Mouse (Mus musculus) heart, embryonic 11.5 days (tissue): ENCODE measurements around the gene Rdh16f1. TPM values are rescaled to one million over a fixed set of nuclear protein-coding genes. Genes with fewer than 3 reads are reported as not detected.
"Not testable (repeated sequence)": the region's sequence is repeated elsewhere in the genome, so short reads cannot be mapped to it uniquely, and the experiment has no call there.

Source experiments
- ATAC-seq: fragments of 200-750 bp; cut with Nextera tagmentation; replicated peaks from 2 replicates; pipeline ENCODE4 v1.8.0; 2017; ENCODE audit warnings: moderate library complexity; ENCODE audit not compliant: insufficient number of reproducible peaks, low FRiP score, low TSS enrichment
- H3K27ac ChIP-seq: fragments of 300-500 bp; sonication (generic); 2 replicates; pipeline ENCODE4 v1.5.1; 2014; ENCODE audit warnings: mild to moderate bottlenecking, low read depth, low read length
- H3K27me3 ChIP-seq: fragments of 300-500 bp; sonication (generic); 2 replicates; pipeline ENCODE4 v1.6.1; 2014; ENCODE audit warnings: mild to moderate bottlenecking, low read length, mixed read lengths; ENCODE audit not compliant: control insufficient read depth, insufficient read depth
- H3K36me3 ChIP-seq: fragments of 300-500 bp; sonication (generic); 2 replicates; pipeline ENCODE4 v1.6.1; 2014; ENCODE audit warnings: mild to moderate bottlenecking, low read length, moderate library complexity, mixed read lengths; ENCODE audit not compliant: control insufficient read depth, insufficient read depth
- H3K4me1 ChIP-seq: fragments of 300-500 bp; sonication (generic); 2 replicates; pipeline ENCODE4 v1.6.1; 2014; ENCODE audit warnings: low read length; ENCODE audit not compliant: control insufficient read depth, insufficient read depth
- H3K4me2 ChIP-seq: fragments of 300-500 bp; sonication (generic); 2 replicates; pipeline ENCODE4 v1.6.1; 2014; ENCODE audit warnings: mild to moderate bottlenecking, moderate library complexity
- H3K4me3 ChIP-seq: fragments of 300-500 bp; sonication (generic); 2 replicates; pipeline ENCODE4 v1.5.1; 2014; ENCODE audit warnings: low read depth, low read length
- H3K9ac ChIP-seq: fragments of 300-500 bp; sonication (generic); 2 replicates; pipeline ENCODE4 v1.6.1; 2014; ENCODE audit warnings: mild to moderate bottlenecking, low read depth, low read length, moderate library complexity
- H3K9me3 ChIP-seq: fragments of 300-500 bp; sonication (generic); replicated peaks from 2 replicates; pipeline ENCODE4 v1.6.1; 2016; ENCODE audit warnings: low read length; ENCODE audit not compliant: control insufficient read depth
- WGBS: fragments of 180-500 bp; shearing (Covaris S2); extraction: QIAGEN DNeasy Blood & Tissue Kit; methylation state at CpG from one replicate; pipeline ENCODE4 v1.1.7; 2014; ENCODE audit not compliant: insufficient replicate concordance; 5-methylcytosine and 5-hydroxymethylcytosine counted together
- polyA plus RNA-seq: library from polyadenylated mRNA; unstranded; fragments of >200 nt; fragmentation: Nextera tagmentation; extraction: Ambion mirVana; gene quantifications from 2 replicates; pipeline ENCODE4 v1.2.1, GENCODE M21; 2014

Gene Rdh16f1
- polyA plus RNA-seq, 1 experiment from 2014 or later = 0.10 TPM

DNA sequence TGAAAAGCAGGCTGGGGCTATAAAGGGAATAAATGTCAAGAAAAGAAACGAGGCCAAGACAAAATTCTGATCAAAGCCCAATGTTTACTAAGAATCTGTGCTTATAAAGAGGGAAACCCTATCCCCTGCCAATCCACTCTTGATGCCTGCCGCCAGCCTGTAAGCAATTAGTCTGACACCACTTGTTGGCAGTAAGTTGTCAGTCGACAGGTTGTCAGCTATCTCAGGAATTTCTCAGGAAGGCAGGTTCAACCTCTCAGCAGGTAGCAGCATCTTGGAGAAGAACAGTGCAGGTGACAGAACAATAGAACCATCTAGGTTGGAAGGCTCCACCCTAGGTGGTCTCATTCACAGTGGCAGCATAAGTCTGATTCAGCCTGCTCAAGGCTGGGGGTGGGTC lies 69.5 kb downstream of the Rdh16f1 start:
- no peaks in the 10 kb centered on the region for H3K4me1 ChIP-seq
- no peak overlapping the region for H3K27ac ChIP-seq
- H3K36me3 ChIP-seq = no peaks in the 10 kb centered on the region
- H3K9me3 ChIP-seq = no peaks in the 10 kb centered on the region
- no peak for ATAC-seq
- no peak overlapping the region for H3K4me2 ChIP-seq
- H3K4me3 ChIP-seq = no peak overlapping the region
- no peak overlapping the region for H3K9ac ChIP-seq
- WGBS = 70% methylated on average over 3 of the region's 3 CpGs
- H3K27me3 ChIP-seq = no peaks in the 10 kb centered on the region

DNA sequence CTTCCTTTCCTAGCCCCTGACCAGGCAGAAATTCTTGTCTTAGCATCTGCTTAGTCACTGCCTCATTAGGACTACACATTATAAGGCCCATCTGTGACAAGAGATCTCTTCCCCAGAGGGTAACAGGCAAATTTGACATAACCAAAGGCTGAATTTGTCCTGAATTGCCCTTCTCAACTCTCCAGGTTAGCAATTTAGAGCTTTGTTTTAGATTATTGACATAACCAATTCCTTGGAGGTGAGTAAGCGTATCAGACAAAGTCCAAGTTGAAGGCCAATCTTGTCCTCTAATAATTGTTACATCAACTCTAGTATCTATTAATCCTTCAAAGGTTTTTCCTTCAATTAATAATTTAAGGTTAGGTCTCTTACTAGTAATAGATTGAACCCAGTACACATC lies 74.6 kb downstream of the Rdh16f1 start:
- H3K36me3 ChIP-seq, H3K4me3 ChIP-seq, H3K9ac ChIP-seq, H3K27me3 ChIP-seq, H3K4me1 ChIP-seq, ATAC-seq, H3K27ac ChIP-seq, H3K4me2 ChIP-seq, H3K9me3 ChIP-seq: not testable (repeated sequence)
- 90% methylated on average over 1 of the region's 1 CpGs for whole genome bisulfite sequencing

DNA sequence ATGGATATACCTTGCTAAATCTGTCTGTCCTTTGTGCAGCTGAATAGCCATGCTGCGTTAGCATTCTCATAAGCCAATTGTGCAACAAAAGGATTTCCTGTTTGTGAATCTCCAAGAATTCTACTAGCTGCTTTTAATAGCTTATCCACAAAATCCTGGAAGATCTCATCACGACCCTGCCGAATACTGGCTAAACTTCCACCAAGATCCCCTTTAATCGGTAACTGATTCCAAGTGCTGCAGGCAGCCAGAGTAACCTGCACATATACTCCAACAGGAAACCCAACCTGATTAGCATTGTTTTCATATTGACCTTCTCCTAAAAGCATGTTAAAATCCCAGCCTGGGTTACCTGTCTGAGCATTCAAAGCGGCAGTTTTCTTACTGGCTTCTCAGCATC lies 75.7 kb downstream of the Rdh16f1 start:
- 75% methylated on average over 5 of the region's 5 CpGs for WGBS
- Histone ChIP-seq H3K36me3 (no peaks in the 10 kb centered on the region), H3K4me3 (no peak overlapping the region), H3K4me1 (no peaks in the 10 kb centered on the region), H3K9me3 (no peaks in the 10 kb centered on the region), H3K27me3 (no peaks in the 10 kb centered on the region), H3K27ac (no peak overlapping the region), H3K9ac (no peak overlapping the region), H3K4me2 (no peak overlapping the region)
- ATAC-seq = no peak

DNA sequence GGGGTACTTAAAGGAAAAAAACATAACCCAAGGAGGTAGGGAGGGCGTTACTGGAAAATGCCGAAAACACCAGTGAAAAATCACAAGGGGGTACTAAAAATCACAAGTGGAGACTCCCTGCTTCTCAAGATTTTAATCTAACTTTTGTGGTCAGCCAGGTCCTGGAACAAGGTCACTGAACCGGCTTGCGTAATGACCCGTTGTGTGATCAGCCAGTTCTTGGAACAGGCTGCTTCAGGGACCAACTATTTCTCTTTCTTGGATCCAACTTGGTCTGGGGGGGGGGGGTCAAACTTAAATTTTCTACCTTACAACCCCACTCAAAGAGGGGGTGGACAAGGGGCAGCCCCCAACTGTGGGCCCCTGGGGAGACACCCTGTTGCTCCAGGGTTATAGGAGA lies 78.2 kb downstream of the Rdh16f1 start:
- WGBS = 86% methylated on average over 5 of the region's 5 CpGs
- H3K4me2 ChIP-seq, ATAC-seq: not testable (repeated sequence)

DNA sequence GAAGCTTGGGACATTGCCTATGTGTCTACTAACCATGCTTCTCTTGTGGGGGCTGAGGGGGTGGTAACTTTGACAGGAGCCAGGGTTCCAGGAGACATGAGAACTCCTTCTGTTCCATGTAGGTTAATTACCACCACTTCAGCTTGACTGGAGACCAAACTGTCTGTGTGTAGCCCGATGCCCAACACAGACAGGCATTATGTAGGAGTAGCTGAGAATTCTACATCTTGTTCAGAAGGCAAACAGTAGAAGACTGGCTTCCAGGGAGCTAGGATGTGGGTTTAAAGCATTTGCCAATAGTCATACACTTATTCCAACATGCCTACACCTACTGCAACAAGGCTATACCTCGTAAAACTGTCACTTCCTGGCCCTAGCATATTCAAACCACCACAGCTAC lies 79.0 kb downstream of the Rdh16f1 start:
- 76% methylated on average over 2 of the region's 2 CpGs for WGBS
- Histone ChIP-seq H3K4me2 (no peak overlapping the region), H3K9me3 (no peaks in the 10 kb centered on the region), H3K4me1 (no peaks in the 10 kb centered on the region), H3K36me3 (no peaks in the 10 kb centered on the region), H3K27me3 (no peaks in the 10 kb centered on the region), H3K9ac (no peak overlapping the region), H3K27ac (no peak overlapping the region), H3K4me3 (no peak overlapping the region)
- no peak for ATAC-seq

More for the DNA sequence above, 78.2 kb downstream of the Rdh16f1 start:
- not testable (repeated sequence) for H3K4me3 ChIP-seq, H3K36me3 ChIP-seq, H3K27ac ChIP-seq, H3K9ac ChIP-seq, H3K4me1 ChIP-seq, H3K27me3 ChIP-seq, H3K9me3 ChIP-seq

DNA sequence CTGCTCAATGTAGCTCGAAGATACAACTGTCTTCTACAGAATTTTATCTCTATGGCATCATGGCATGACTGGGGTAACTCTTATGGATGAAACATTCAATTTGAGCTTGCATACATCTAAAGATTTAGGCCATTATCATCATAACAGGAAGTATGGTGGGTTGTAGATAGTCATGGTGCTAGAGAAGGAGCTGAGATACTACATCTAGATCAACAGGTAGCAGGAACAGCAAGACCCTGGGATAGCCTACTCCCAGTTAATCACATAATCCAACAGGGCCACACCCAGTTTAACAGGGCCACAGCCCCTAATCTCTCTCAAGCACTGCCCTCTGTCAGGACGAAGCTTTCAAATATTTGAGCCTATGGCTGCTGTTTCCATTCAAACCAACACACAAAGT lies 81.2 kb downstream of the Rdh16f1 start:
- ATAC-seq = no peak

More for the DNA sequence above, 81.2 kb downstream of the Rdh16f1 start:
- Histone ChIP-seq H3K4me1 (no peaks in the 10 kb centered on the region), H3K9me3 (no peaks in the 10 kb centered on the region), H3K27ac (no peak overlapping the region), H3K27me3 (no peaks in the 10 kb centered on the region), H3K9ac (no peak overlapping the region), H3K36me3 (no peaks in the 10 kb centered on the region), H3K4me3 (no peak overlapping the region), H3K4me2 (no peak overlapping the region)
- WGBS = 62% methylated on average over 2 of the region's 2 CpGs

Other genes starting within 250 kb of the Rdh16f1 start
- gene Ndufa4l2, start 244.8 kb upstream of the Rdh16f1 start, polyA plus RNA-seq = 10.1 and 13.9 TPM in 2 replicates
- gene Shmt2, start 237.3 kb upstream of the Rdh16f1 start, polyA plus RNA-seq = 71.3 and 82.7 TPM in 2 replicates
- 0.21 and 0.33 TPM in 2 replicates for gene Nxph4, start 225.2 kb upstream of the Rdh16f1 start, polyA plus RNA-seq
- gene Lrp1, start 138.6 kb upstream of the Rdh16f1 start, polyA plus RNA-seq = 32.8 and 34.6 TPM in 2 replicates
- gene Stat6, start 116.8 kb upstream of the Rdh16f1 start, polyA plus RNA-seq = 21.0 and 27.1 TPM in 2 replicates
- 6.7 and 8.4 TPM in 2 replicates for gene Nemp1, start 92.9 kb upstream of the Rdh16f1 start, polyA plus RNA-seq
- gene Nab2, start 91.2 kb upstream of the Rdh16f1 start, polyA plus RNA-seq = 7.9 and 10.1 TPM in 2 replicates
- gene Myo1a, start 54.6 kb upstream of the Rdh16f1 start, polyA plus RNA-seq = 0.14 and 0.49 TPM in 2 replicates
- gene Tac2, start 35.3 kb upstream of the Rdh16f1 start, polyA plus RNA-seq = 3.7 and 6.4 TPM in 2 replicates
- 3.1 and 4.2 TPM in 2 replicates for gene Zbtb39, start 20.2 kb upstream of the Rdh16f1 start, polyA plus RNA-seq
- gene Gpr182, start 8.1 kb upstream of the Rdh16f1 start, polyA plus RNA-seq = 9.1 and 9.2 TPM in 2 replicates
- 0.10 TPM in 1 of 2 replicates, not detected in the other for gene Rdh1, start 66 bp upstream of the Rdh16f1 start, polyA plus RNA-seq
- gene Rdh9, start 16.6 kb downstream of the Rdh16f1 start, polyA plus RNA-seq = 0.18 TPM in 1 of 2 replicates, not detected in the other
- not detected in 2 replicates for gene Rdh16, start 41.4 kb downstream of the Rdh16f1 start, polyA plus RNA-seq
- gene Rdh19, start 90.1 kb downstream of the Rdh16f1 start, polyA plus RNA-seq = not detected in 2 replicates
- not detected in 2 replicates for gene Rdh16f2, start 106.7 kb downstream of the Rdh16f1 start, polyA plus RNA-seq
- not detected in 2 replicates for gene Rdh7, start 129.0 kb downstream of the Rdh16f1 start, polyA plus RNA-seq
- gene Sdr9c7, start 138.7 kb downstream of the Rdh16f1 start, polyA plus RNA-seq = not detected in 2 replicates
- gene Hsd17b6, start 247.8 kb downstream of the Rdh16f1 start, polyA plus RNA-seq = not detected in 2 replicates